Mouse (Mus musculus) CD4-positive, CD25-positive, alpha-beta regulatory T cell, adult 2 months (primary cell): ENCODE measurements around the gene Tmem198.

Experiments
- DNase-seq: peaks from one replicate; pipeline ENCODE4 v3.0.0-alpha.2; 2012; ENCODE audit warnings: low read depth, low spot score

Tmem198 gene

GRCm38 (mm10) chr1:75517984-75518383 lies 38.7 kb downstream of the Tmem198 start:
- no peak for DNase-seq

GRCm38 (mm10) chr1:75518427-75518826 lies 39.1 kb downstream of the Tmem198 start:
- DNase-seq, result no peak

- DNase-seq, result no peak
These were observed 40.2 kb downstream of the Tmem198 start for GRCm38 (mm10) chr1:75519576-75519975.

- DNase-seq, result peak; percentile 94
These were observed 42.1 kb downstream of the Tmem198 start, which contains the start of gene Stk11ip for GRCm38 (mm10) chr1:75521321-75522031. Gene Stk11ip (plus strand): TSS chr1:75521529.

- DNase-seq, result no peak
These were observed 45.3 kb downstream of the Tmem198 start for GRCm38 (mm10) chr1:75524679-75525078.

GRCm38 (mm10) chr1:75530546-75530945 lies 51.2 kb downstream of the Tmem198 start:
- no peak for DNase-seq

GRCm38 (mm10) chr1:75532280-75533172 lies 53.2 kb downstream of the Tmem198 start:
- no peak for DNase-seq

GRCm38 (mm10) chr1:75533325-75534252 lies 54.3 kb downstream of the Tmem198 start:
- DNase-seq, result no peak
